Mouse (Mus musculus) heart, embryonic 15.5 days (tissue): Measurements from ENCODE around the gene Bmf. TPM values are rescaled to one million over a fixed set of nuclear protein-coding genes. Genes with fewer than 3 reads are reported as not detected.
"Not testable (repeated sequence)": the region's sequence is repeated elsewhere in the genome, so short reads cannot be mapped to it uniquely, and the experiment has no call there.

ENCODE experiments used
- ATAC-seq: fragments of 200-750 bp; cut with Nextera tagmentation; replicated peaks from 2 replicates; pipeline ENCODE4 v1.8.0; 2017; ENCODE audit warnings: low read depth, moderate TSS enrichment; ENCODE audit not compliant: insufficient number of reproducible peaks, insufficient read depth, low FRiP score
- H3K27ac ChIP-seq: fragments of 300-500 bp; sonication (generic); 2 replicates; pipeline ENCODE4 v1.5.1; 2015; ENCODE audit warnings: mild to moderate bottlenecking, inconsistent platforms
- H3K27me3 ChIP-seq: fragments of 300-500 bp; sonication (generic); 2 replicates; pipeline ENCODE4 v1.6.1; 2015; ENCODE audit warnings: inconsistent platforms
- H3K36me3 ChIP-seq: fragments of 300-500 bp; sonication (generic); 2 replicates; pipeline ENCODE4 v1.6.1; 2015; ENCODE audit warnings: mild to moderate bottlenecking, inconsistent platforms
- H3K4me1 ChIP-seq: fragments of 300-500 bp; sonication (generic); replicated peaks from 2 replicates; pipeline ENCODE4 v1.6.1; 2015; ENCODE audit warnings: inconsistent platforms
- H3K4me2 ChIP-seq: fragments of 300-500 bp; sonication (generic); 2 replicates; pipeline ENCODE4 v1.6.1; 2015; ENCODE audit warnings: inconsistent platforms, mild to moderate bottlenecking, moderate library complexity
- H3K4me3 ChIP-seq: fragments of 300-500 bp; sonication (generic); 2 replicates; pipeline ENCODE4 v1.5.1; 2015; ENCODE audit warnings: mild to moderate bottlenecking, inconsistent platforms
- H3K9ac ChIP-seq: fragments of 300-500 bp; sonication (generic); 2 replicates; pipeline ENCODE4 v1.6.1; 2015; ENCODE audit warnings: mild to moderate bottlenecking, inconsistent platforms
- H3K9me3 ChIP-seq: fragments of 300-500 bp; sonication (generic); replicated peaks from 2 replicates; pipeline ENCODE4 v1.6.1; 2016; ENCODE audit warnings: inconsistent platforms
- WGBS: fragments of 180-500 bp; shearing (Covaris S2); methylation state at CpG from one replicate; pipeline ENCODE4 v1.1.7; 2015; ENCODE audit warnings: mixed read lengths; 5-methylcytosine and 5-hydroxymethylcytosine counted together
- polyA plus RNA-seq: library from polyadenylated mRNA; unstranded; fragments of >200 nt; fragmentation: Nextera tagmentation; extraction: Ambion mirVana; gene quantifications from 2 replicates; pipeline ENCODE4 v1.2.1, GENCODE M21; 2015

The Bmf gene
- polyA plus RNA-seq, 1 experiment from 2014 or later = 1.9 TPM

- Histone ChIP-seq H3K36me3 (no peaks in the 10 kb centered on the region), H3K9me3 (no peaks in the 10 kb centered on the region), H3K4me2 (no peak overlapping the region), H3K27me3 (no peaks in the 10 kb centered on the region), H3K4me3 (no peak overlapping the region), H3K4me1 (no peaks in the 10 kb centered on the region), H3K9ac (no peak overlapping the region), H3K27ac (no peak overlapping the region)
- WGBS = 80% methylated on average over 3 of the region's 3 CpGs
- ATAC-seq = no peak
These were observed 12.9 kb upstream of the Bmf start for GRCm38 (mm10) chr2:118562431-118562830.

GRCm38 (mm10) chr2:118562015-118562414 is 12.5 kb upstream of the Bmf start:
- no peak overlapping the region for H3K4me3 ChIP-seq
- no peak overlapping the region for H3K9ac ChIP-seq
- no peaks in the 10 kb centered on the region for H3K4me1 ChIP-seq
- H3K9me3 ChIP-seq = no peaks in the 10 kb centered on the region
- H3K4me2 ChIP-seq = no peak overlapping the region
- no peak for ATAC-seq
- H3K27me3 ChIP-seq = no peaks in the 10 kb centered on the region
- H3K36me3 ChIP-seq = no peaks in the 10 kb centered on the region
- no peak overlapping the region for H3K27ac ChIP-seq
- 76% methylated on average over 4 of the region's 4 CpGs for WGBS

- Histone ChIP-seq H3K9me3 (no peaks in the 10 kb centered on the region), H3K4me1 (no peaks in the 10 kb centered on the region), H3K36me3 (no peaks in the 10 kb centered on the region), H3K27ac (no peak overlapping the region), H3K4me2 (no peak overlapping the region), H3K4me3 (no peak overlapping the region), H3K27me3 (no peaks in the 10 kb centered on the region), H3K9ac (no peak overlapping the region)
- ATAC-seq = no peak
- WGBS = 86% methylated on average over 3 of the region's 3 CpGs
These were observed 8.9 kb upstream of the Bmf start for GRCm38 (mm10) chr2:118558426-118558825.

GRCm38 (mm10) chr2:118554356-118554990 is 5.0 kb upstream of the Bmf start:
- not testable (repeated sequence) for H3K9me3 ChIP-seq, H3K36me3 ChIP-seq, ATAC-seq, H3K4me1 ChIP-seq, H3K27me3 ChIP-seq
- peak overlapping the region; percentile 40; the same call in 1 of the 2 replicates for H3K27ac ChIP-seq
- peak overlapping the region; percentile 40 for H3K4me3 ChIP-seq
- peak overlapping the region; percentile 32; the same call in 1 of the 2 replicates for H3K9ac ChIP-seq
- H3K4me2 ChIP-seq = peak overlapping the region; percentile 53
- WGBS = 63% methylated on average over 16 of the region's 17 CpGs

- Histone ChIP-seq H3K36me3 (no peaks in the 10 kb centered on the region), H3K27ac (no peak overlapping the region), H3K4me2 (no peak overlapping the region), H3K4me3 (no peak overlapping the region), H3K9ac (no peak overlapping the region), H3K4me1 (peaks cover 27% of the 10 kb centered on the region), H3K9me3 (no peaks in the 10 kb centered on the region), H3K27me3 (no peaks in the 10 kb centered on the region)
- ATAC-seq = no peak
- 53% methylated on average over 2 of the region's 2 CpGs for WGBS
These were observed 2.1 kb upstream of the Bmf start for GRCm38 (mm10) chr2:118551606-118552005.

GRCm38 (mm10) chr2:118548421-118549221 is 866 bp downstream of the Bmf start:
- Histone ChIP-seq H3K4me3 (peak overlapping the region; percentile 82), H3K9ac (peak overlapping the region; percentile 85), H3K4me2 (peak overlapping the region; percentile 94), H3K4me1 (peaks cover 57% of the 10 kb centered on the region), H3K9me3 (no peaks in the 10 kb centered on the region), H3K27me3 (no peaks in the 10 kb centered on the region), H3K27ac (peak overlapping the region; percentile 81), H3K36me3 (no peaks in the 10 kb centered on the region)
- no peak for ATAC-seq
- under 1% methylated on average over 18 of the region's 18 CpGs for WGBS

GRCm38 (mm10) chr2:118547541-118548016 is 1.9 kb downstream of the Bmf start:
- WGBS = 21% methylated on average over 9 of the region's 9 CpGs
- peak overlapping the region; percentile 27 for H3K27ac ChIP-seq
- H3K9me3 ChIP-seq = no peaks in the 10 kb centered on the region
- H3K36me3 ChIP-seq = no peaks in the 10 kb centered on the region
- peaks cover 67% of the 10 kb centered on the region for H3K4me1 ChIP-seq
- H3K9ac ChIP-seq = peak overlapping the region; percentile 7; the same call in 1 of the 2 replicates
- H3K27me3 ChIP-seq = no peaks in the 10 kb centered on the region
- peak overlapping the region; percentile 94 for H3K4me2 ChIP-seq
- peak overlapping the region; percentile 82; the same call in 1 of the 2 replicates for H3K4me3 ChIP-seq
- no peak for ATAC-seq

GRCm38 (mm10) chr2:118546798-118547165 is 2.7 kb downstream of the Bmf start:
- no peak overlapping the region for H3K4me3 ChIP-seq
- H3K9ac ChIP-seq = peak overlapping the region; percentile 20; the same call in 1 of the 2 replicates
- no peak for ATAC-seq

GRCm38 (mm10) chr2:118546104-118546797 is 3.2 kb downstream of the Bmf start:
- ATAC-seq = no peak
- Histone ChIP-seq H3K4me1 (peaks cover 80% of the 10 kb centered on the region), H3K27me3 (no peaks in the 10 kb centered on the region), H3K27ac (peak overlapping the region; percentile 98), H3K36me3 (no peaks in the 10 kb centered on the region), H3K9ac (peak overlapping the region; percentile 20), H3K9me3 (no peaks in the 10 kb centered on the region), H3K4me2 (peak overlapping the region; percentile 63), H3K4me3 (no peak overlapping the region)
- WGBS = 38% methylated on average over 5 of the region's 5 CpGs

More at GRCm38 (mm10) chr2:118546798-118547165, 2.7 kb downstream of the Bmf start:
- Histone ChIP-seq H3K27me3 (no peaks in the 10 kb centered on the region), H3K4me2 (peak overlapping the region; percentile 63; the same call in 1 of the 2 replicates), H3K9me3 (no peaks in the 10 kb centered on the region), H3K4me1 (peaks cover 75% of the 10 kb centered on the region), H3K27ac (peak overlapping the region; percentile 98), H3K36me3 (no peaks in the 10 kb centered on the region)
- WGBS = 68% methylated on average over 3 of the region's 3 CpGs

- H3K27ac ChIP-seq = peak overlapping the region; percentile 98
- no peaks in the 10 kb centered on the region for H3K36me3 ChIP-seq
- 18% methylated on average over 23 of the region's 23 CpGs for WGBS
- H3K27me3 ChIP-seq = no peaks in the 10 kb centered on the region
- no peaks in the 10 kb centered on the region for H3K9me3 ChIP-seq
- no peak overlapping the region for H3K4me3 ChIP-seq
- H3K4me1 ChIP-seq = peaks cover 88% of the 10 kb centered on the region
- H3K4me2 ChIP-seq = peak overlapping the region; percentile 63
- peak; percentile 18; the same call in 1 of the 2 replicates for ATAC-seq
- H3K9ac ChIP-seq = peak overlapping the region; percentile 20; the same call in 1 of the 2 replicates
These were observed 4.0 kb downstream of the Bmf start for GRCm38 (mm10) chr2:118545242-118546103.
